Mouse (Mus musculus) forebrain, embryonic 11.5 days (tissue): Measurements from ENCODE around the gene Chsy1. TPM values are rescaled to one million over a fixed set of nuclear protein-coding genes. Genes with fewer than 3 reads are reported as not detected.

Experiments used
- ATAC-seq: fragments of 200-750 bp; cut with Nextera tagmentation; replicated peaks from 2 replicates; pipeline ENCODE4 v1.8.0; 2017; ENCODE audit warnings: moderate TSS enrichment; ENCODE audit not compliant: low FRiP score
- DNase-seq: peaks from one replicate; pipeline ENCODE4 v3.0.0-alpha.2; 2017; ENCODE audit warnings: low spot score
- H3K27ac ChIP-seq: fragments of 300-500 bp; sonication (generic); 2 replicates; pipeline ENCODE4 v1.5.1; 2014; ENCODE audit warnings: low read depth, low read length
- H3K27me3 ChIP-seq: fragments of 300-500 bp; sonication (generic); 2 replicates; pipeline ENCODE4 v1.6.1; 2014; ENCODE audit warnings: mild to moderate bottlenecking, low read length, mixed read lengths; ENCODE audit not compliant: control insufficient read depth, insufficient read depth
- H3K36me3 ChIP-seq: fragments of 300-500 bp; sonication (generic); 2 replicates; pipeline ENCODE4 v1.6.1; 2014; ENCODE audit warnings: mild to moderate bottlenecking, low read length, moderate library complexity, mixed read lengths; ENCODE audit not compliant: control insufficient read depth, insufficient read depth
- H3K4me1 ChIP-seq: fragments of 300-500 bp; sonication (generic); replicated peaks from 2 replicates; pipeline ENCODE4 v1.6.1; 2014; ENCODE audit warnings: low read length, mixed read lengths; ENCODE audit not compliant: control insufficient read depth, insufficient read depth
- H3K4me2 ChIP-seq: fragments of 300-500 bp; sonication (generic); 2 replicates; pipeline ENCODE4 v1.6.1; 2014; ENCODE audit warnings: low read depth, mild to moderate bottlenecking, low read length, moderate library complexity, mixed read lengths; ENCODE audit not compliant: severe bottlenecking
- H3K4me3 ChIP-seq: fragments of 300-500 bp; sonication (generic); 2 replicates; pipeline ENCODE4 v1.5.1; 2014; ENCODE audit warnings: low read depth, low read length
- H3K9ac ChIP-seq: fragments of 300-500 bp; sonication (generic); 2 replicates; pipeline ENCODE4 v1.6.1; 2014; ENCODE audit warnings: low read length
- H3K9me3 ChIP-seq: fragments of 300-500 bp; sonication (generic); 2 replicates; pipeline ENCODE4 v1.6.1; 2016; ENCODE audit warnings: low read length, mixed read lengths; ENCODE audit not compliant: control insufficient read depth
- WGBS: fragments of 180-500 bp; shearing (Covaris S2); extraction: QIAGEN DNeasy Blood & Tissue Kit; methylation state at CpG from one replicate; pipeline ENCODE4 v1.1.7; 2014; 5-methylcytosine and 5-hydroxymethylcytosine counted together
- polyA plus RNA-seq: library from polyadenylated mRNA; unstranded; fragments of >200 nt; fragmentation: Nextera tagmentation; extraction: Ambion mirVana; gene quantifications from 2 replicates; pipeline ENCODE4 v1.2.1, GENCODE M21; 2014

Gene Chsy1
- polyA plus RNA-seq, 1 experiment from 2014 or later, result 17.7 TPM

DNA sequence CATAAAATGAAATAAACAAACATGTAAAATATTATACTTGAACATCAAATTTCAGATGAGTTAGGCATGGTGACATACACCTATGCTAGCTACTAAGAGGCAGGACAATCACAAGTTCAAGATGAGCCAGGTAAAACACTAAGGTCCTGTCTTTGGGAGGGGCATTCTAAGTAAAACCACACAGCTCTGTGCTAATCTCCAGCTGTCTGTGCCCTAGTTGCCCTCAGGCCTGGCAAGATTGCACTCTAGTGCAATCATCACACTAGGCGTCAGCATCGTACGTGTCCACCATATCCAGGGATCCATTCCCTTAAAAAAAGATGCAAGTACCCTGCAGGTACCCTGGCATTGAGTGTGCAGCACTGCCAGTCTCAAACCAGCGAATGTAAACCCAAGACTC is 28.0 kb downstream of the Chsy1 start:
- Histone ChIP-seq H3K9ac (no peak overlapping the region), H3K27ac (no peak overlapping the region), H3K27me3 (no peaks in the 10 kb centered on the region), H3K4me2 (no peak overlapping the region), H3K4me3 (no peak overlapping the region), H3K36me3 (no peaks in the 10 kb centered on the region), H3K9me3 (no peaks in the 10 kb centered on the region), H3K4me1 (peaks cover 11% of the 10 kb centered on the region)
- no peak for DNase-seq
- WGBS, result 95% methylated on average over 4 of the region's 4 CpGs
- no peak for ATAC-seq

DNA sequence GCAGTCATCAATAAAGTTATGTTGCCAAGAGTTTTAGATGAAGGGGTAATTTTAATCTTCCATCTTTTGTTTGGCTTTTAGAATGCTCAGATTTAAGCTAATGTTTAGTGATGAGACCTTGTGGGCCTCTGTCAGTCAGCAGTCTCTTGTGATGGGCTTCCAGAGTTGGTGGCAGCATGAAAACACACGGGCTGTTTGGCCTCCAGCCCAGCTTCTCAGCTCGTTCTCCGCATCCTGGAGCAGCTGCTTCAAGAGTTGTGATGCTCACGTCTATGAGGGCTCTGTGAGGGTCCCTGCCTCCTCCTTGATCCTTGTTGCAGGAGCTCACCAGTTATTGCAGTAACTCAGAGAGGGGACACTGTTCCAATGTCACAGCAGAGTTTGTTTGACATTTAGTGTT is 29.0 kb downstream of the Chsy1 start:
- Histone ChIP-seq H3K36me3 (no peaks in the 10 kb centered on the region), H3K4me1 (peaks cover 11% of the 10 kb centered on the region), H3K9me3 (no peaks in the 10 kb centered on the region), H3K4me2 (no peak overlapping the region), H3K27me3 (no peaks in the 10 kb centered on the region), H3K4me3 (no peak overlapping the region), H3K9ac (no peak overlapping the region), H3K27ac (no peak overlapping the region)
- ATAC-seq, result no peak
- DNase-seq, result no peak
- WGBS, result 81% methylated on average over 4 of the region's 4 CpGs

DNA sequence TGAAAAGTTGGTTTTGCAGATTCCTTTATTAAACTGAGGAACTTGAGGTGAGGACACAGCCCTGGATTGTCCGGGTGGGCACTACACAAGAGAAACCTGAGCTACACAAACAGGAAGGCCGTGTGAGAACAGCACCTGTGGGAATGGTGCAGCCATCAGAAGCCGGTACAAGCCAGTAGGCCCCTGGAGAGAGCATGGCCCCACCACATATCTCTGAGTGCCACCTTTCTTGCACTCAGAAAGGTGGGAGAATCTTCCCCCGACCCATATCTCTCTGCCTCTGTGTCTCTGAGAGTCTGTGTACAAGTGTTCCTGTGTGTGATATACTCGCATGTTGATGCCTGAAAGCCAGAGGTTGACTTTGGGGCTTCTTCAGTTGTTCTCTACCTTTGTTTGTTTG is 29.6 kb downstream of the Chsy1 start:
- no peaks in the 10 kb centered on the region for H3K27me3 ChIP-seq
- H3K4me2 ChIP-seq, result no peak overlapping the region
- no peak overlapping the region for H3K27ac ChIP-seq
- 94% methylated on average over 5 of the region's 5 CpGs for WGBS
- H3K9ac ChIP-seq, result no peak overlapping the region
- no peak overlapping the region for H3K4me3 ChIP-seq
- no peaks in the 10 kb centered on the region for H3K9me3 ChIP-seq
- H3K36me3 ChIP-seq, result no peaks in the 10 kb centered on the region
- H3K4me1 ChIP-seq, result peaks cover 11% of the 10 kb centered on the region
- ATAC-seq (no peak), DNase-seq (no peak)

DNA sequence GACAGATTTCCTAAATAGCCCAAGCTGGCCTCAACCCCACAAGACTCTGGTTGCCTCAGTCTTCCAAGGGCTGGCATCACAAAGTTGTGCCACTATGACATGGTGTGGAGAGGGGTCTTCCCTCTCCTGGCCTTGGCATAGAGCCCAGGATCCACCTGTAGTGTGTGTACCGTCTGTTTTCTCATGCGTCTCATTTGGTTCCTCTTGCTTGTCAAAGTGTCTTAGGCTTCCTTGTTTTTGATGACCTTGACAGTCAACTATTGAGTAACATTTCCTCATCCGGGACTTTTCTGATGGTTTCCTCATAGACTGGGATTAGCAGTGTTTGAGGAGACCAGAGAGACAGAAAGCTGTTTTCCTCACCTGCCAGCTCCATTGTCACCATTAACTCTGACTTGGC is 30.8 kb downstream of the Chsy1 start:
- no peaks in the 10 kb centered on the region for H3K36me3 ChIP-seq
- H3K27ac ChIP-seq, result no peak overlapping the region
- no peaks in the 10 kb centered on the region for H3K9me3 ChIP-seq
- H3K9ac ChIP-seq, result no peak overlapping the region
- WGBS, result 85% methylated on average over 3 of the region's 3 CpGs
- no peak overlapping the region for H3K4me2 ChIP-seq
- no peak for DNase-seq
- H3K4me1 ChIP-seq, result peaks cover 11% of the 10 kb centered on the region
- ATAC-seq, result no peak
- H3K27me3 ChIP-seq, result no peaks in the 10 kb centered on the region
- H3K4me3 ChIP-seq, result no peak overlapping the region

DNA sequence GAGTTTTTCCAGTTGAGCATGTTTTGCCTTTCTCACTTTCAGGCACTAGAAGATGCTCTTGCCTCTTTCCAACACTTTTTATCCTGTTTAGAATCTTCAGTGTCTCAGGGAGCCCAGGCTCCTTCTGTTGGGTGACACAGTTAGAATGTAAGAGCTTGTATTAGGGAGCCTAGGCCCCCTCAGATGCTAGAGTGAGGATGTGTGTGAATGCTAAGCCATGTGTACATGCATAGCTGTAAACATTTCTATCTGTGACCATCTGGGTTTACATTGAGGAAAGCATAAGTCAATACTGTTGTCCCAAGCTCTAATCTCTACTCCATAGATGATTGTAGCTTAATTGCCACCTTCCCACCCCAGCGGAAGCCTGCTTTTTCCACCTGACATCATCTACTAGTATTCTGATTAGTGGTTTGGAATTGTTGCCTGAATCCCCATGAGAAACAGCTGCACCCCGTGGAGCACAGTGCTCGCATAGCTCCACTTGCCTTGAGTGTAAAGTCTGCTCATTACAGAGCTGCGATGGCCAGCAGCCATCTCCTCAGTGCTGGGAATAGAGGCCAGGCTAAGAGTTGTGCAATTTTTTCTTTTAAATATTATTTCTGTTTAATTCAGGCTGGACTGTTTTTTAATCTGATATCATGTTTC is 31.7 kb downstream of the Chsy1 start:
- no peak overlapping the region for H3K4me3 ChIP-seq
- no peak overlapping the region for H3K4me2 ChIP-seq
- no peaks in the 10 kb centered on the region for H3K27me3 ChIP-seq
- DNase-seq (no peak), ATAC-seq (no peak)
- H3K9me3 ChIP-seq, result no peaks in the 10 kb centered on the region
- WGBS, result 51% methylated on average over 4 of the region's 4 CpGs
- no peaks in the 10 kb centered on the region for H3K36me3 ChIP-seq
- H3K9ac ChIP-seq, result no peak overlapping the region
- peaks cover 7% of the 10 kb centered on the region for H3K4me1 ChIP-seq
- H3K27ac ChIP-seq, result no peak overlapping the region

DNA sequence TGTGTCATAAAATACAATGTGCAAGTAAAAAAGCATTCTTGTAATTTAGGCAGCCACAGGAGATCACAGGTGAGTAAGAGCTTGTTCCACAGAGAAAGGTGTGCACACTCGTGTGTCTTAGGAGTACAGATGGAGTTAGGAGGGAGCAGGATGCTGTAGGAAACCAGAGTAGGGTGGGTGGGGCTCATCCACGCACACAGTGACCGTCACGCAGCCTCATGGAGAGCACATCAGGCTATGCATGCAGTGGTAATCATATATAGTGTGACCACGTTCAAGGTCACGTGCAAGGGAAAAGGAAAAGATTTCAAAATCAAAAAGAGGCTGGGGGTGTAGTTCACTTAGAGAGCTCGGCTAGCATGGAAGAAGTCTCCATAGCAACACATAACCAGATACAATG is 33.2 kb downstream of the Chsy1 start:
- 87% methylated on average over 7 of the region's 7 CpGs for WGBS
- H3K9me3 ChIP-seq, result no peaks in the 10 kb centered on the region
- H3K27me3 ChIP-seq, result no peaks in the 10 kb centered on the region
- H3K4me2 ChIP-seq, result no peak overlapping the region
- H3K4me3 ChIP-seq, result no peak overlapping the region
- no peak for ATAC-seq
- no peak for DNase-seq
- peaks cover 5% of the 10 kb centered on the region; the same call in 1 of the 2 replicates for H3K4me1 ChIP-seq
- no peaks in the 10 kb centered on the region for H3K36me3 ChIP-seq
- H3K27ac ChIP-seq, result no peak overlapping the region
- no peak overlapping the region for H3K9ac ChIP-seq

DNA sequence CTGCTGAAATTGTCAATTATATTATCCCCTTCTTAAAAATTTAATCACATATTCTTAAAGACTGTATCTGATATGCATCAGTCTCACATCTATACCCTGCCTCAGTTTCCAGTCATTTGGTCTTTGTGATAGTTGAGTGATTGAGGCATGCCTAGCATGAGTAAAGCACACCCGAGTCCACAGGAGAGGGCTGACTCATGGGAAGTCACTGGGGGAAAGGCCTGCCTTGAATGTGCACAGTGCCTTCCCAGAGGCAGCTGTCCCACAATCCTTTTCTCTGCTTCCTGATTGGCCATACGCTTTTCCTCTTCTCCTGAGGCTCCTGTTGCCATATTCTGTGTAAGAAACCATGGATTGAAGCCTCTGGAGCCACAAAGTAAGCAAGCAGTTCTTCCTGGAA is 35.2 kb downstream of the Chsy1 start:
- Histone ChIP-seq H3K4me3 (no peak overlapping the region), H3K4me1 (peaks cover 5% of the 10 kb centered on the region; the same call in 1 of the 2 replicates), H3K27ac (no peak overlapping the region), H3K9ac (no peak overlapping the region), H3K4me2 (no peak overlapping the region), H3K9me3 (no peaks in the 10 kb centered on the region), H3K27me3 (no peaks in the 10 kb centered on the region), H3K36me3 (no peaks in the 10 kb centered on the region)
- 92% methylated on average over 2 of the region's 2 CpGs for WGBS
- no peak for ATAC-seq
- no peak for DNase-seq

DNA sequence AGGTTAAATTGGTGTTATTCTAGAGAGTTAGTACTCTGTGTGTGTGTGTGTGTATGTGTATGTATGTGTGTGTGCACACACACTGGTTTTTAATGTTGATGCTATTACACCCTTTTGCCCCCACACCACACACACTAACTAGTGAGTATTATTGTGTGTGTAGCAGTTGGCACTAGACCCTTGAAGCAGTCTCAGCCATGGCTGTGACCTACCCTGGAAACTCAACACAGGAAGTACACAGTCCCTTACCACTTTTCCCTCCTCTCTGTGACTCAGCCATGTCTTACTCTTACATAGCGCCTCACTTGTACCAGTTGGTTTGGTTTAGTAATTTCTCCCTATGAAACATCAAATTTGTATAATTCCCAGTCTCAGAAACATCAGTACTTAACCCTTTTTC is 37.8 kb downstream of the Chsy1 start:
- H3K4me3 ChIP-seq, result no peak overlapping the region
- no peak overlapping the region for H3K27ac ChIP-seq
- H3K36me3 ChIP-seq, result no peaks in the 10 kb centered on the region
- no peaks in the 10 kb centered on the region for H3K9me3 ChIP-seq
- DNase-seq, result no peak
- H3K4me2 ChIP-seq, result no peak overlapping the region
- no peaks in the 10 kb centered on the region for H3K27me3 ChIP-seq
- WGBS, result 96% methylated on average over 1 of the region's 1 CpGs
- no peak overlapping the region for H3K9ac ChIP-seq
- no peaks in the 10 kb centered on the region for H3K4me1 ChIP-seq
- no peak for ATAC-seq

DNA sequence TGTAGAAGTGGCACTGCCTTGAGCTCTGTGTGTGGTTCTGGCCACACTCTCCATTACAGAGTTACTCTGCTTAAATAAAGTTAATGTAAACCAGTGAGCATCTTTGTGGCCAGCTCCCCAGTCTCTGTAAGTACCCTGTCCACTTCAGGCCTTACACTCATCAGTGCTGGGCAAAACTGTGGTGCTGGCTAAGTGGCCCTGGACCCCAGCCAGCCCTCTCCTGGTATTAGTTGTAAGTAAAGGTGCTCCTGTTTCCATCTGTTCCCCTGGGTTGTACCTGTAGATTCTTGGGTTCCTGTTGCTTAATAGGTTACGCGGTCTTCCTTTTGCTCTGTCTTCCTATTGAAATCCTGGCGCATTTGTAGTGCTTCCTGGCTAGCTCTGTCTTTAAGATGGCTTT is 38.5 kb downstream of the Chsy1 start:
- Histone ChIP-seq H3K9ac (no peak overlapping the region), H3K4me2 (no peak overlapping the region), H3K27ac (no peak overlapping the region), H3K27me3 (no peaks in the 10 kb centered on the region), H3K36me3 (no peaks in the 10 kb centered on the region), H3K4me1 (no peaks in the 10 kb centered on the region), H3K4me3 (no peak overlapping the region), H3K9me3 (no peaks in the 10 kb centered on the region)
- 100% methylated on average over 3 of the region's 3 CpGs for WGBS
- DNase-seq (no peak), ATAC-seq (no peak)
